Mouse (Mus musculus): ENCODE measurements around the gene 2010109A12Rik.

The 2010109A12Rik gene

DNA sequence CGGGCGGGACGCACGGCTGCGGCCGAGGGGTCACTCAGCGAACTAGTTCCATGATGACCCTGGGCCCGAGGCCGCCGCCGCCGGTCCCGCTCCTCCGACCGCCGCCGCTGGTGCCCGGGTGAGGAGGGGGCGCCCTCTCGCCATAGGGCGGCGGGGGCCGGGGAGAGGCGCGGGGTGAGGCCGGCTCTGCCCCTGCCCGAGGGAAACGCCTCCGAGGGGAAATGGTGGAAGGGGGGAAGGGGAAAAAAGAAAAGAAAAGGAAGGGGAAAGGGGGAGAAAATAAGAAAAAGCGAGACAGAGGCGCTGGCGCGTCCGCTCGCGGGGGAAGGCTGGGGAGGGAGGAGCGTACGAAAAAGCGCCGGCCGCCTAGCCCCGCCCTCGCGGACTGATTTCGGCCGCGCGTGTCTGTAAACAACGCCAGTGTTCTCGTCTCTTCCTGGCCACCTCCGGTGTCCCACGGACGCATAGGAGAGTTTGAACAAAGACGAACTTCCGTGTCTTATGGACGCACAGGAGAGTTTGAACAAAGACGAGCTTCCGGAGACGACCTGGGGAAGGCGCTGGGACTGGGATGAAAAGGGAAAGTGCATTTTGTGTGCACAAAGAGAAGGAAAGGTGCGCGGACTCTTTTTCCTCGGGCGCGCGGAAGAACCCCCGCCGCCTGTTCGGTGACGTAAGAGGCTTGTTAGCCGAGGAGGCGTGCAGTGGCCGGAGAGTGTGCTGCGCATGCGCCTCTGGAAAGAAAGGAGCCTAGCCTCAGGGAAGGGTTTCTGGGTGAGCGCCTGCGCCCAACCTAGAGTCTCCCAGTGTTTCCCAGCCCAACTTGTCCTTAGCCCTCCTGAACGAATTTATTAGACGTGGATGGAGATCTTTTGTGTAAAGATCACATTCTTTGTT is at the start of gene 2010109A12Rik, which contains the start of gene Ccni:
Gene 2010109A12Rik (plus strand): TSS at position 410 of the 897 bp plus-strand sequence.
Gene Ccni (minus strand): TSS at position 387 of the 897 bp plus-strand sequence.
- DNase-seq (ENCODE audit: low spot score), result peak; percentile 96

DNA sequence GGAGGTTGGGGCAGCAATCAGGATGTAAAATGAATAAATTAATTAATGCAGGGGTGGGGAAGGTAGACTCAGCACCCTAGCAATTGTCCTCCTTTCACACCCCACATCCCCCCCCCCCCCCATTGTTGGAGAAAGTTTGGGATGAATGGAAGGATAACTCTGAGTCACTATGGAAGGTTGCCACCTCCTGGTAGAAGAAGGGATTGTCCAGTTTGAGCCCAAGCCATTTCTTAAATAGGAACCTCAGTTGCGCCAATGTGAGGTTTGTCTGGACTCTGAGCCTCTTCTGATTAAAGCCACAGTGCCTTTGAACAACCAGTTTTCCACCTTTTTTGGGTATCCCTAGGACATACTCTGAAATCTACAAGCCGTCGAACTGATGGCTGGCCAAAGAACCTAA is 42.8 kb upstream of the 2010109A12Rik start:
- DNase-seq (ENCODE audit: low spot score), result no peak

DNA sequence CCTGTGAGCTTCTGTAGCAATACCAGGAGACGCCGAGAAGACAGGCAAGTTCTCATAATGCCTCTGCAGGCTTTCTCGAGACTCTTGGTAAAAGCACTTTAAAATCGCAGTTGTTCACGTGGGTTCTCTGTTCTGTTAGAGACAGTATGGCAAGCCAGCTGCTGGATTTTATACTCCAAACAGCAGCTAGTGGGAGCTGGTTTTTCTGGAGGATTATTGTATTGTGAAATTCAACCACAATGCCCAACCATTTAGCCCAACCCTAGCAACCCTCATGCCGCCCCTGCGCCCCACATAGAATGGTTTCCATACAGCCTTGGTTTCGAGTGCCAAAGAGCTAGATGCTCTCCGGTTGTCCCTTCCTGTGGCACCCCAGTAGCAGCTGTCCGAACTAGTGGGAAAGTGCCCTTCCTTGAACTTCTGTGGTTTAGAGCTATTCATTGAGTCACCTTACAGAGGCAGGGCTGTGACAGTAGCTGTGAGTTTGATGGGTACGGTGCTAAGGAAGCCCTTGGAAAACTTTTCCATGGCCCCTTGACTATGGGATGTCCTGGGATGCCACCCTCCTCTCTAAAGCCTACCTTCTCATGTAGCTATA is 38.3 kb upstream of the 2010109A12Rik start:
- no peak for DNase-seq (ENCODE audit: low spot score)

DNA sequence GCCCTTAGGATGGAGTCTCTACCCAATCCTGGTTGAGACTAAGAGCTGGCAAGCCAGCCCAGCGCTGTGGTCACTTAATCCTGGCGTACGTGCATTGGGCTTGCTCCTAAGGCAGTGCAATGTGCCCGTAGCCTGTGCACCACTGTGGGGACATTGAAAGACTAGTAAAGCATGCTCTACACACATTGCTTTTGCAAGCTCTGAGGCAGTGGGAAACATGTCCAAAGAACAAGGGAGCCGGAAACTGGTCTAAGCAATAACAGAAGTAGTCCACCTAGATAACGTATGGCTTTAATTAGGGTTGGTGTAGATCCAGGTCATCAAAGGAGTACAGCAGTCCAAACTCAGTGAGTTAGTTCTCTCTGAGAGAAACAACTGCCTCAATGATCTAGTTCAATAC is 37.7 kb upstream of the 2010109A12Rik start:
- DNase-seq (ENCODE audit: low spot score), result no peak

DNA sequence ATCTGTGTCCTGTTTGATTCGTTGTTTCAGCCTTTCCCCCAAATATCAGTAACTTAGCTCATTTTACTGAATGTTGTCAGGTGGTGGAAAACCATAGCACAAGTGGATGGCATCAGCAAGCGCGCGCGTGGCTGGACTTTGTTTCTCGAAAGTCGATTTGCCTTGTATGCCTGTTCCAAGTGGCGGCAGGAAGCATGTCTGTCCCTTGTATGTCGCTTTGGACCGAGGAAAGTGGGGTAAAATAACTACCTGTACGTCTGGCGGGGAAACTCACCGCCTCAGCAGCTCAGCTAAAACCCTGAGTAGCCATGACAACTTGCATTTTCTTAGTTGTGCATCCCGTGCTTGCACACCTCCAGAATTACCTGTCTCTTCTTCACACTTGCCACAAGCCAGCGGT is 34.9 kb upstream of the 2010109A12Rik start:
- no peak for DNase-seq (ENCODE audit: low spot score)

DNA sequence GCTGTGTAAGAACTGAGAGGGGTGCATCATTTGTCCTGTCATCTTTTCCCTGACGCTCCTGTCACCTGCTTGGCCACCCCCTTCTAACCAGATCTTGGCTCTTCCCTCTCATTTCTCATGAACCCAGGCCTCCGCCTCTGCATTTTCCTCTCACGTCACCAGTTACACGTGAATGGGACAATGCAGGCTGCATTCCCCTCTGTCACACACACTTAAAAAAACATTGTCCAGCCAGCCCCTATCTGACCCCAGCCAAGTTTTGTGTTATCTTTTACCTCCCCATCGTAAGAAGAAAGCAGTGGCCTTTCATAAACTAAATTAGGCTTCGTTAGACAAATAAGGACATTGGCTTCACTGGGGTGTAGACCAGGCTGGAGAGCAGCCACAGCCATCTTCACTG is 33.8 kb upstream of the 2010109A12Rik start:
- DNase-seq (ENCODE audit: low spot score), result no peak

DNA sequence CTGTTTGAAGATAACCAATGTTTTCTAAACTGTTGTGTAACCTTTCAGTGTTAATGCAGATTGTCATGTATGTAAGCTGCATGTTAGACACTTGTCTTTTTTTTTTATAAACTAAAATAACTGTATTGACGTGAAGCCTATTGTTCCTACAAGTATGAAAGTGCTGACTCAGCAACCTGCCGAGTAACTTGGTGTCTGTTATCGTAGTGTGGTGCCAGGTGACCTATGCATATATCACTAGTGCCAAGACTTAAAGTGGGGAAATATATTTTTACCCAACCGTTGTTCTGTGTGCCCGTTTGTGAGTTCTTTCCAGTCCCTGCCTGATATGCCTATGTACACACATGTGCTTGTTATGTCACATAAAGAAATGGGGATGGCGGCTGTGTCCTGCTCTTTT is 31.6 kb upstream of the 2010109A12Rik start:
- DNase-seq (ENCODE audit: low spot score), result no peak

DNA sequence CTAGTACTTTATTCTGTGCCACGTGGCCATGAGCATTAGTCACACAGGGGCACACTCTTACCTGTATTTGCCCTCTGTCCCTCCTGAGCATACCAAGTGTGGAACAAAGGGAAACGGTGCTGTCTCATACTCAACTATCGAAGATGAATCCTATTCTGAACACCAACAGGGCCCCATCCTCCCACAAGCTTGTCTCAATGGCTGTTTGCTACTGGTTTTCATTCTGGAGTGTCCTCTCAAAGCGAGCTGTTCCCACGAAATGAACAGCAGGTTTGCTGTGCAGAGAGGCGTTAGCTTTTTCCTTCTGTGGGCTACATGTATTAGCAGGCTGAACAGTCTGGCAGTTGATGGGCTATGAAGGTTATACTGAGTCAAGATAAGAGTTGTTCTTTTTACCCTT is 27.7 kb upstream of the 2010109A12Rik start:
- DNase-seq (ENCODE audit: low spot score), result no peak

DNA sequence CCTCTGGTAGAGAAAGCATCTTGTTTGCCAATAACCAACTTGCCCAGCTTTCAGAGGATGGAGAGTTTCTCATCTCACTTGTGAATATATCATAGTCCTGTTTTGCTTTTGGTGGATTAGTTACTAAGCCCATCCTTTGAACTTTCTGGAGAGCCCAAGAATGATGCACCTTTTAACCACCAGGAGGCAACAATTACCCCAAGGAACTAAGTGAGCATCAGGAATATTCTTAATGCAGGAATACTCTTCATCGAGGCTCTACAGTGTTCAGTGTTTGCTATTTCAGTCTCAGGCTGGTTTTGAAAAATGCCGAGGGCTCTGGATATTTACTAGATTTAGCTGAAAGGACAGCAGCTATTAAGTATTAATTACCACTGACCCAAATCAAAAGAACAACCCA is 26.1 kb upstream of the 2010109A12Rik start:
- no peak for DNase-seq (ENCODE audit: low spot score)

DNA sequence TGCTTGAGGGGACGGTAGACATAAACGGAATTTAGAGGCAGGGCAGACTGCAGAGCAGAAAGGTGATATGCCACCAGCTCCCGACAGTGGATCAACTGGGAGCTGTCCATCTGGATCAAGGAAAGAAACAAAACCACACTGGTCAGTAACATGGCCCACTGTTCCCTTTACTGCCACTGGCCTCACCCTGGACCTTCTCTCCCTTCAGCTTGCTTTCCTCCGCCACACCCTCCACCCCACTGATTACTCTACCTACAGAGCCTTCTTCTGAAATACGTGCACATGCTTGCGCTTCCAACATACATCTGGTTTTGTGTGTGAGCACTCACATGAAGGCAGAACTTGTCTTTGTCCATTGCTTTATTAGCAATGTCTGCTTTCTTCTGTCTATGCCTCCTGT is 23.0 kb upstream of the 2010109A12Rik start:
- DNase-seq (ENCODE audit: low spot score), result no peak

DNA sequence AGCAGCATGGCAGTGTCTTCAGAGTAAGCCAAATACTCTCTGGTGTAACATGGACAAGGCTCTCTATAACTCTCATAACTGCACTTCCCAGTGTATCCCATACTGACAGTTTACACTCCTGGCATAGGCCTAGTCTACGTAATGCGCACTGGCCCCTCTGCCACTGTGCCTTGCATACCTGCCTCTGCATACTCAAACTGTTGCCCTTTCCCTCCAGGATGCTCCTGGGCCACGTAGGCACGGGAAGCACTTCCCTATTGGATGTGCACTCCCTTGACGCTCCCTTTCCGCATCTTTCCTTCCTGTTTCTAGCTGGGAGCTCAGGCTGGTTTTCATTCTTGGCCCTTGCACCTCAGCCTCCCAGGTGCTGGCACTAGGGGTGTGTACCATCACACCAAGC is 21.8 kb upstream of the 2010109A12Rik start:
- DNase-seq (ENCODE audit: low spot score), result no peak

DNA sequence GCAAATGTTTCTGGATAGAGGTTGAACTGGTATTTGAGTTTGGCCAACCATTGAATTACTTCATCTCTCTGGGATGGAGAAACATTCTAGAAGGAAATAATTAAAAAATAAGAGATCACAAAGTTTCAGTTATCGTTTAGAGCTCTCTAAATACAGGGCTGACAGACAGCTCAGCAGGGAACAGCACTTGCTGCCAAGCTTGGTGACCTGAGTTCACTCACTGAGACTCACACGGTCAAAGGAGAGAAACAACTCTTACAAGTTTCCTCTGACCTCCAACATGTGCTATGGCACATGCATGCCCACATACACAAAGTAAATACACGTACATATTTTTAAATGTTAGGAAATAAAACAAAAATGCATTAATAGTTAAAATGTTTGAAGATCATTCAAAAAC is 16.7 kb upstream of the 2010109A12Rik start:
- DNase-seq (ENCODE audit: low spot score), result no peak

DNA sequence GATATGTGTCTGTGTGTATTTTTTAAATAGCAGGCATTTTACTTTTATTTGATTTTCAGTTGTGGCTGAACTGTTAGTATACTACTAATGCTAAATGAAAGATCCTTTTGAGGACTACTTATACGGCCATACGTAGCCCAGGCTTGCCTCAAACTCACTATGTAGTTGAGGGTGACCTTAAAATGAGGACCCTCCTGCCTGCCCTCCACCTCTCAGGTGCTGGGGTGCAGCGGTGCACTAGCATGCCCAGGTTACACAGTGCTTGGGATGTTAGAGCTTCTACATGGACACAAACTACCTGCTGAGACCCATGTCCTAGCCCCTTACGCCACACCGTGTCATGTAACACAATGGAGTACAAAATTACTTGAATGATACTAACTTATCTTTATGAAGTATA is 15.9 kb upstream of the 2010109A12Rik start:
- DNase-seq (ENCODE audit: low spot score), result no peak

DNA sequence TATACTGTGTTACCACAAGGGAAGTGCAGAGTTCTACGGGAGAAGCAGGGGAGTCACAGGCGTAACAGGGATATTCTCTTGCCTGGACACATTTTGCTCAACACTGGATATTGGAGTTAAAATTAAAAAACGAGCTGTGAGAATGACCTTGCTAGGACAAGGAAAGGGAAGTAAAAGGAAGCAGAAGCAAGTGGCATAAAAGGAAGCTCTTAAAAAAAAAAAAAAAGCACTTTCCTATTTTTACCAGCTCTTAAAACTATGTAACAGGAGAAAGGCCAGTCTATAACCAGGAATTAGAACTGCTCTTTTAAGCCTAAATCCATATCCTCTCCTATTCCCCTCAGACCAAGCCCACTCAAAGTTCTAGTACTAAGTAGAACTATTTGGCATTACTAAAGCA is 8.1 kb upstream of the 2010109A12Rik start:
- DNase-seq (ENCODE audit: low spot score), result no peak

DNA sequence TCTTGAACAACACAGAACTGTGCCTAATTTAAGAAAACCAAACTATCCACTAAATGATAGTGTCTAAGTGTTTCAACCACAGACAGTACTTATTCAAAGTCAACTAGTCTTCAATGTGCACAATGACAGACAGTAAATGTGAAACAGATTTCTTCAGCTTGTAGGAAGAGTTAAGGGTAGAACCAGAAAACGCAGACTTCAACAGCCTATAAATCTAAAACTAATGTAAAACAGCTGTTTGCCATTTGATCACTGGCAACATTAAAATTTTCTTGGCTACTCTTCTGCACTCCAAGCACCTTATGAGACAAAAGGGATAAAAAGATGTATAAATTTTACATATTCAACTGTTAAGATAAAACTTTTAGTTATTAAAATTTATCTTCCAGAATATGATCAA is 5.1 kb upstream of the 2010109A12Rik start:
- DNase-seq (ENCODE audit: low spot score), result no peak

DNA sequence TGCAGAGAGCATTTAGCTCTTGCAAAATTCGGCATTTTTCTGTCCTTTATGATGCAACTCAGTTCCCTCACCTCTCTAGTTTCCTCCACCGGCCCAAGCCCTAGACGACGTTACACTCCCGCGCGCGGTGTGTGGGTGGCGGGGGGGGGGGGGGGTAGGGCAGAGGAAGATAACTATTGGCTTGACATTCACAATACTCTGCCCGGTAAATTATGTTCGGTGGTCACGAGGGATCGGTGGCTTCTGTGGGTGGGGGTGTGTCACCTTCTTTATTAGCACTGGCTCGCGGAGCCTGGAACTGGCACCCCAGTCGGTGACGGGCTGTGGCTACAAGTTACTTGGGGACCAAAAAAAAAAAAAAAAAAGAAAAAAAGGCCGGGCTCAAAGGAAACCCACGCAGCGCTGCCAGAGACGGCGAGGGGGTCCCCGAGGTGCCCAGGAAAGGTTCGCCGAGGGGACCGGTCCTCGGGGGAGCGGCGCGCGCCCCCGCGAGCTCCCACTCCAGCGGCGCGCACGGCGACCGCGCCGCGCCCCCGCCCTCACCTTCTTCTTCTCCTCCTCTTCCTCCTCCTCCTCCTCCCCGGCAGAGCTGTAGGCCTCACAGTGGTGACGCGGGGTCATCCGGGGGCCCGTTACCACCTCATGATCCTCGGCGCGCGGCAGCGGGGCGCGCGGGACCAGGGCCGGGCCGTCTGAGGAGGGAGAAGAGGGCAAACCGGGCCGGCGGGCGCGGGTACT is 778 bp upstream of the 2010109A12Rik start:
- DNase-seq (ENCODE audit: low spot score), result peak; percentile 63

DNA sequence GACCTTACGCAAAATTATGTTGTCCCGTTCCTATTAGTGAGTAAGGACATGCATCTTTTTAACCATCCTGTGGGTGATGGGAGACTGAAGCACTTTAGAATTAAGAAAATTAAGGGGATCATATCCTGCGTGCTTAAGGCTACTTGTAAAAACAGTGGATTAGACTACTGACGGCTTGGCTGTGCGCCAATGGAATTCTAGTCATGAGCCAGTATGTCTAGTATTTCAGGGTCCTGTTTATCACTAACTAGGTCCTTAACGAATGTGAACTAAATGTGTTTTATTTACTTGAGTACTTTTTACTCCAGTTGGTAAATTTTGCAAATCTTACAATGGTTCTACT is 659 bp downstream of the 2010109A12Rik start:
- DNase-seq (ENCODE audit: low spot score), result no peak

DNA sequence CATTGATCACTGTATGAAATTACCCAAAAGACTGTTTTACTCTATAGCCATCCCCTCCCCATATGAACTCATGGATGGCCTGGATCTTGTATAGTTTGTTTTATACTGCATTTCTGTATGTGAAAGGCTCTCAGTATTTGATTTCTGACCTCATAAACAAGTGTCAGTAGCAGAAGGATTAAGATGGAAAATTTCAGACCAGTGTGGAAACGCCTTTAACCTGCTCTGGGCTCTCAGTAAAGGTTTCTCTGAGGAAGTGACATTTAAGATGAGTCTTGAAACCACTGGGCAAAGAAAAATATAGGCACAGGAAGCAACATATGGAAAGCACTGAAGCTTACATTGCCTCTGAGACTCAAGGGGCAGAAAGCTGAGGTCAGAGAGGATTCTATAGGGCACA is 1.2 kb downstream of the 2010109A12Rik start:
- DNase-seq (ENCODE audit: low spot score), result no peak

DNA sequence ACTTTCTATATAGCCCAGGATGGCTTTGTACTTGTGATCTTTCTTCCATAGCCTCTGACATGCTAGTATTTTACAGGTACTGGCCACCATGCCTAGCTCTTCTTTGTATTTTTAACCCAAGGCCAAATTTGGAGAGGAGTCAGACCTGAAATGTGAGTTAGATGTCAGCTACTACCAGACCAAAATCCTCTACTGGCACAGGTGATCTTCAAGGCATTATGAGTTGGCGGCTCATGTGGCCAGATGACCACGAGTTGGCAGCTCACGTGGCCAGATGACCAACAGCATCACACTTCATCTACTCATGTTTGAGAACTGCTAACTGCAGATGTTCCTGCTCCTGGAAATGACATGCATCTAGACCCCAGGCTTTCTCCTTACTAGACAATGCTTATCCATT is 12.1 kb downstream of the 2010109A12Rik start:
- DNase-seq (ENCODE audit: low spot score), result no peak

DNA sequence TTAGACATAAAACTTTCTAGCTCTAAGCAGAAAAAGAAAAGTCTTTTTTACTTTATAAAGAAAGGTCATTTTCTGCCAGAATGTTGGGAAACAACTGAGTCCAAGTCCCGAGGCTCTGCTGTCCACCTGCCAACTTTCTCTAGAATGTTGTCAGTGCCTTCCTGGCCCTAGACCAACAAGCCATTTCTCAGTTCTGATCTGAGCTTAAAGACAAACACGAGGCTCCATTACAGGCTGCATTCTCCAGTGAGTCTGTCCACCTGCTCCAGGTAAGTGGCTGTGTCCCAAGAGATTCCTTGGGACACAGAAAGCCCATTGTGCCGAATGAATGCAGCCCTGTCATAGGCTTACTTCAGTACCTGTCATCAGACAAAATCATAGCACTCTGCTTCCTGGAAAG is 15.3 kb downstream of the 2010109A12Rik start:
- DNase-seq (ENCODE audit: low spot score), result no peak

DNA sequence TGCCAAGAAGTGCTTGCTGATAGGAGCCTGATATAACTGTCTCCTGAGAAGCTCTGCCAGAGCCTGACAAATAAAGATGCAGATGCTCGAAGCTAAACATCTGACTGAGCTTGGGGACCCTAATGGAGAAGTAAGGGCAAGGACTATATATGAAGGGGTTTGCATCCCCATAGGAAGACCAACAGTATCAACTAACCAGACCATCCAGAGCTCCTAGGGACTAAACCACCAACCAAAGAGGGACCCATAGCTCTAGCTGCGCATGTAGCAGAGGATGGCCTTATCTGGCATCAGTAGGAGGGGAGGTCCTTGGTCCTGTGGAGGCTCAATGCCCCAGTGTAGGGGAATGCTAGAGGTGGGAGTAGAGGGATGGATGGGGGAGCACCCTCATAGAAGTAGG is 18.2 kb downstream of the 2010109A12Rik start:
- DNase-seq (ENCODE audit: low spot score), result no peak

DNA sequence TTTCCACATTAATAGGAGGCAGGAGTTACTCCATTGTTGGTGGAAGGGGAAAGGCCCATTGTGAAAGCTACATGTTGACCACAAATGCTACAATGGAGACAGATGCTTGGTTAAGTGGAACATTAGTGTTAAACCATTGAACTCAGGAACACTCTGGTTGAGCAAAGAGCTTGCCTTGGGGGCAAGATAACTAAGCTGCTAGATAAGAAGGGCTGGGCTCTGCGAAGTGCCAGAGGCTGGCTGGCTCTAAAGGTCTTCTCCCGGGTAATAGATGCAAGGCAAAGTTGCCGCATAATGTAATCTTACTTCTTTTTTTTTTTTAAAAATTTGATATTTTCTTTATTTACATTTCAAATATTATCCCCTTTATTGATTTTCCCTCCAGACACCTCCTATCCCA is 20.8 kb downstream of the 2010109A12Rik start:
- DNase-seq (ENCODE audit: low spot score), result no peak

DNA sequence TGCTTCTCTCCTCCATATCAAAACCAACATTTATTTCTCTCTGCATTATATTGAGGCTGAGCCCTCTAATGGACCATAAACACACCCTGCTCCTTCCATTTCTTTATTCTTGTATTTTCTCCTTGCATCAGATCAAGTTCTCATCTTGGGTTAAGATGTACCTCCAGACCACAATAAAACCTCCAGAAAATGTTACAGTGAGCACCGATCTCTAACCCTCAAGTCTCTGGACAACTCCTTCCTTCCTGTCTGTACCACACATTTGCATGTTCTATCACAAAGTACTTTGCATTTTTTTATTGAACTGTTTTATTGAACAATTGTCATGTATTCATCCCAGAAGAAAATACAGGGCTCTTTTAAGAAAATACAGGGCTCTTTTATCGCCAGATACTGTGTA is 23.2 kb downstream of the 2010109A12Rik start:
- DNase-seq (ENCODE audit: low spot score), result no peak

All from yolk sac, embryonic 10.5 days (tissue).